Mouse (Mus musculus): ENCODE results near the gene Anxa5. TPM values are rescaled to one million over a fixed set of nuclear protein-coding genes. Genes with fewer than 3 reads are reported as not detected.
A peak's percentile ranks its signal among the peaks of the same experiment; 100 is the strongest.

Gene Anxa5
- polyA plus RNA-seq, 1 experiment from 2014 or later: 323 TPM

- H3K9me3 ChIP-seq (replicated peaks; ENCODE audit: control insufficient read depth, low read length): no peaks in the 10 kb centered on the region
- no peaks in the 10 kb centered on the region for H3K4me1 ChIP-seq (ENCODE audit: control insufficient read depth, insufficient read depth, low read length)
- WGBS: 38% methylated on average over 2 of the region's 2 CpGs
- H3K36me3 ChIP-seq (ENCODE audit: control insufficient read depth, insufficient read depth, low read length): no peaks in the 10 kb centered on the region
- ATAC-seq (ENCODE audit: insufficient read depth, low FRiP score): peak; percentile 37; the same call in 1 of the 2 replicates
- H3K27me3 ChIP-seq (ENCODE audit: control insufficient read depth, insufficient read depth, low read length): no peaks in the 10 kb centered on the region
- no peak overlapping the region for H3K9ac ChIP-seq (ENCODE audit: low read length)
- H3K4me2 ChIP-seq (ENCODE audit: low read depth, low read length): no peak overlapping the region
- no peak overlapping the region for H3K27ac ChIP-seq (ENCODE audit: low read length)
- H3K4me3 ChIP-seq (replicated peaks; ENCODE audit: low read length): no peak overlapping the region
Observed at GRCm38 (mm10) chr3:36406340-36406739, 69.4 kb downstream of the Anxa5 start.

- Histone ChIP-seq H3K36me3 (ENCODE audit: control insufficient read depth, insufficient read depth, low read length) (no peaks in the 10 kb centered on the region), H3K4me3 (replicated peaks; ENCODE audit: low read length) (no peak overlapping the region), H3K4me2 (ENCODE audit: low read depth, low read length) (no peak overlapping the region), H3K27ac (ENCODE audit: low read length) (no peak overlapping the region), H3K9ac (ENCODE audit: low read length) (no peak overlapping the region), H3K27me3 (ENCODE audit: control insufficient read depth, insufficient read depth, low read length) (no peaks in the 10 kb centered on the region), H3K9me3 (replicated peaks; ENCODE audit: control insufficient read depth, low read length) (no peaks in the 10 kb centered on the region), H3K4me1 (ENCODE audit: control insufficient read depth, insufficient read depth, low read length) (peaks cover 2% of the 10 kb centered on the region)
- ATAC-seq (ENCODE audit: insufficient read depth, low FRiP score): no peak
- WGBS: 76% methylated on average over 2 of the region's 2 CpGs
Observed at GRCm38 (mm10) chr3:36401900-36402299, 73.8 kb downstream of the Anxa5 start.

- WGBS: 42% methylated on average over 10 of the region's 10 CpGs
- no peaks in the 10 kb centered on the region for H3K27me3 ChIP-seq (ENCODE audit: control insufficient read depth, insufficient read depth, low read length)
- H3K4me1 ChIP-seq (ENCODE audit: control insufficient read depth, insufficient read depth, low read length): peaks cover 2% of the 10 kb centered on the region
- H3K36me3 ChIP-seq (ENCODE audit: control insufficient read depth, insufficient read depth, low read length): no peaks in the 10 kb centered on the region
- H3K4me2 ChIP-seq (ENCODE audit: low read depth, low read length): peak overlapping the region; percentile 25; the same call in 1 of the 2 replicates
- H3K9ac ChIP-seq (ENCODE audit: low read length): no peak overlapping the region
- no peak overlapping the region for H3K4me3 ChIP-seq (replicated peaks; ENCODE audit: low read length)
- no peaks in the 10 kb centered on the region for H3K9me3 ChIP-seq (replicated peaks; ENCODE audit: control insufficient read depth, low read length)
- no peak; the same call in 1 of the 2 replicates for ATAC-seq (ENCODE audit: insufficient read depth, low FRiP score)
- H3K27ac ChIP-seq (ENCODE audit: low read length): no peak overlapping the region
Observed at GRCm38 (mm10) chr3:36400657-36401056, 75.0 kb downstream of the Anxa5 start.

Small RNA genes lying within 50 kb of the gene (microRNA-seq; reads per million reads assigned to microRNA genes)
- gene Mir7009: not detected

Other genes with a start within 250 kb of the Anxa5 start
- 1.4 and 2.8 TPM in 2 replicates for gene 1810062G17Rik, start within 50 bp of the Anxa5 start, polyA plus RNA-seq (2015; fragmentation: Nextera tagmentation; extraction: Ambion mirVana)
- 0.13 and 0.30 TPM in 2 replicates for gene Gm11549, start 45.9 kb upstream of the Anxa5 start, polyA plus RNA-seq (2015; fragmentation: Nextera tagmentation; extraction: Ambion mirVana)
- gene Exosc9, start 76.7 kb upstream of the Anxa5 start, polyA plus RNA-seq (2015; fragmentation: Nextera tagmentation; extraction: Ambion mirVana): 49.9 and 50.4 TPM in 2 replicates
- gene Ccna2, start 96.3 kb upstream of the Anxa5 start, polyA plus RNA-seq (2015; fragmentation: Nextera tagmentation; extraction: Ambion mirVana): 146 and 152 TPM in 2 replicates
- gene Bbs7, start 137.6 kb upstream of the Anxa5 start, polyA plus RNA-seq (2015; fragmentation: Nextera tagmentation; extraction: Ambion mirVana): 11.3 and 14.3 TPM in 2 replicates
- 3.0 and 4.4 TPM in 2 replicates for gene Trpc3, start 214.3 kb upstream of the Anxa5 start, polyA plus RNA-seq (2015; fragmentation: Nextera tagmentation; extraction: Ambion mirVana)

Measured in stomach, embryonic 16.5 days (tissue).